Mouse (Mus musculus) urinary bladder, postnatal 4 days (tissue): ENCODE measurements around the gene Upf1.

Experiments
- DNase-seq, 2 experiments: peaks; one replicate each; pipeline ENCODE4 v3.0.0; 2021 to 2022; ENCODE audit warnings: low spot score in 2 of 2

Gene Upf1

GRCm38 (mm10) chr8:70353194-70353817 is at the start of gene Upf1:
TSS of gene Upf1 (minus strand) at chr8:70353278.
- peak; percentile 99 for DNase-seq

DNA sequence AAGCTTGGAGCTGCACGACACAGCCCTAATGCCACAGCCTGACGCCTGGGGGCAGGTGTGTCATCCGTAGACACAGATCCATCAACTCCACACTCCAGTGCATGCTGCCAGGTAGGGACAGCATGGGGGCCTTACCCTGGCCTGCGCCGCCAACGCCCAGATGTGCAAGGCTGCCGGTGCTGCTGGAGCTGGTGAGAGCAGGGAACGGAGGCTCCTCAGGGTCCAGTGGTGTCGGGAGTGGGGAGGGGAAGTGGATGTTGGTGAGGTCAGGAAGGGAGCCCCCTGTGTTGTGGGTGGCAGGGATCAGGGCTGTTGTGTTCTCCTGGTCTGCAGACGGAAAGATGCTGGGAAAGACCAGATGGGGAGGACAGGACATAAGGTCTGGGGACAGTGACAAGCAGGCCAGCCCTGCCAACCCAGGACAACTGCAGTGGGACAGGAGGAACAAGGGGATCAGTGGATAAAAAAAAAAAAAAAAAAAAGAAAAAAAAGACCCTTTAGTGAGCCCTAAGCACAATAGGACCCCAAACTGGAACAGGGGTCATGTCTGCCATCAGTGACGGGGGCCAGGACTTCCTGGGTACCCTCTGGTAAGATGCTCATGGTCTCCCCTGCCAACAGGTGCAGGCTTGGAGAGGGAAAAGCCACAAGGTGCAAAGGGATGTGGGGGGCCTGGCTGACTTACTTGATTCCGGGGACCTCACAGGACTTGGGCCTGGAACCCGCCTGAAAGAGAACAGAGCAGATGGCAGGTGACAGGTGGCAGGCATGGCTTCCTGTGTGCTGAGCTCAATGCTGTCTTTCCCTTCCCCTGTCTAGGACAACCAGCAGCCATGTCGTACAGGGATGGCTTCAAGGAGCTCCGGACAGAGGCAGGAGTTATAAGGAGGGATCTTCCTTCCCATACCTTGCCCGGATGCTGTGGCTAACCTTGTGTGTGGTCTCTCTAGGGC is 44.8 kb upstream of the Upf1 start:
- no peak for DNase-seq

DNA sequence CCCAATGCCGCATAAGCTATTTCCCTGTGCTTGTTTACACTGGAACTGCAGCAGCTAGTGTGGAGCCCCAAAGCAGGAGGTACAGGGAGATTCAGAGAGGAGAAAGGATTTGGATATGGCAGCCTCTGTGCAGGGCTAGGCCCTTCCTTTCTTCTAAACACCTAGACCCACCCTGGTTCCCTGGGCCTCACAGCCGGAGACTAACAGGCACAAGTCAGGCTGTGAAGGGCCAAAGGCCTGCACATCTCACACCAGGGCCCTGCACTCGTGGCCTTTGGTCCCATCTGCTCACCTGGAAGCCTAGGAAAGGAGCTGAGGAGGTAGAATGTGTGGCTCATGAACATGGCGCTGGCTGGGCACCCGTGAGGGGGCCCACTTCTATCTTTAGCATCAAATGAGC is 43.1 kb upstream of the Upf1 start:
- DNase-seq: no peak

DNA sequence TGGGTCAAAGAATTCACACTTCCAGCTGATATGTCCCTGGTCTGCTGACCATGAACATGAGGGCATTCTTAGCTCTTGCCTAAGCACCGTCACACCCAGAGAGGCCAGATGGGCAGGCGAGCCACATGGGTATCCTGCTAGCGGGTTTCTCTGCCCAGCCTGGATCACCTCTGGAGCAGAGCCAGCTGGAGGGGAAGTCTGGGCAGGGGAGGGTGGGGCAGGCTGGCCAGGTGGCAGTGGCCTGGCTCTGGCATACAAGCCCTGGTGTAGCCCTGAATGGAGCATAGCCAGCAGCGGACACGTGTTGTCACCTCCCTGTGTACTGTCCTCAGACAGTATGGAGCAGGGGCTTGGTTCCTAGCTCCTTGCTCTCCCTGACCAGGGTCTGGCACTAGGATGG is 42.6 kb upstream of the Upf1 start:
- no peak for DNase-seq

DNA sequence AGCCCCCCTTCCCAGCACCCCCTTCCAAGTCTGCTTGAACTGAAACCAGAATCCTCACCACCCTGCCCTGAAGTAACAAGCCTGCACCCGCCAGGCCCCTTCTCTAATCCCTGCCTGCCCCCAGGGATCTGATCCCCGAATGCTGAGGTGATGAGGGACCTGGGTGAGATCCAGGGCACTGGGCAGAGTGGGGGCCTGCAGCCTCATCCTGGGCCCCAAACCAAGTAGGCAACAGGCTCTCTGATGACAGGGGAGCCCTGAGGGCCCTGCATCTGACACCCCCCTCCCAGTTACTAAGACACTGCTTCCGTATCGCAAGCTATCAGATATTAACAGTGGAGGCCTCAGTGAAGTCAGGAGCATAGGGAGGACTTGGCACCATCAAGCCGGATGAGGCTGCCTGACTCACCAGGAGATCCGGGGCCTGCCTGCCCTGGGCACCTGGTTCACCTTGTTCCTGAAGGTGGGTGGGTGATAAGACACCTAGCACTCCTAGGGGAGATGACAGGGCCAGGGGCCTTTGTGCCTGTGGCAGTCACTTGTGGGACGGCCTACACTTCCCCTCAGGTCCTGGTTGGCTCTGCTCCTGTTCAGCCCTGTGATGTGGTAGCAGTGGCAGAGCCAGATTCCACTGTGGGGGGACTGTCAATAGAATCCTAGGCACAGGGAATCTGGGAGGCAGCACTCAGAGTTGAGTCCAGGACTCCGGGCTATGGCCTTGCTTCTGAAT is 41.4 kb upstream of the Upf1 start:
- no peak for DNase-seq

DNA sequence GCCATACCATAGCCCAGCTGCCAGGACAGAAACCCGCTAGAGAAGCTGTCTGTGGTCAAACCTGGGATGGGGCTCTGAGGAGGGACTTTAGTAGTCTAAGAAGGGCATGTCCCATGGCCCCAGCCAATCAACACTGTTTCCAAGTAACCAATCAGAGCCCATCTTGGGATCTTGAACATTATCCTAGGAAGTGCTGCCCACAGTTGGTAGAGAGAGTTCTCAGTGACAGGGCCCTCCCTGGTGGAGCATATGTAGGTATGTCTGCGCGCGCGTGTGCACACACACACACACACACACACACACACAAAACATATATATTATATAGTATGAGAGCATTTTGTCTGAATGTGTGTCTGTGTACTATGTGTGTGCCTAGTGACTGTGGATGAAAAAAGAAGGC is 40.0 kb upstream of the Upf1 start:
- DNase-seq: no peak

- DNase-seq: no peak
Observed at GRCm38 (mm10) chr8:70389678-70390077, 36.6 kb upstream of the Upf1 start.

DNA sequence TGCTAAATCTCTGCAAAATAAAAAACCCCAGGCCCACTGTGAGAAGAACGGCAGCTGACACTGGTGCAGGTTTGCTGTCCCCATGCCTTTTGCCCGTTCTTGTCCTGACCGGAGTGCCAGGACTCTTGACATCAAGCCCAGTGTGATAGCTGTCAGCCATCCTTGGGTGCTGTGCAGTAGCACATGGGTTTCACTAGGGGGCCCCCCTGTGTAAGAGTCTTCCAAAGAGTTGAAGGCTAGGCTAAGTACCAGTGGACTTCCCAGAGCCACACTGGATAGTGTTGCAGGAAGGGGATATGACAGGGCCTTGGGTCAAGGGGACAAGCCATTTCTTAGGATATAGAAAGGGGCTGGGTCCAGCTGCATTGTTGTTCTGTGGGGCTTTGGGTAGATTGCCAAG is 30.2 kb upstream of the Upf1 start:
- DNase-seq: peak in 1 of 2 experiments; percentile 53

DNA sequence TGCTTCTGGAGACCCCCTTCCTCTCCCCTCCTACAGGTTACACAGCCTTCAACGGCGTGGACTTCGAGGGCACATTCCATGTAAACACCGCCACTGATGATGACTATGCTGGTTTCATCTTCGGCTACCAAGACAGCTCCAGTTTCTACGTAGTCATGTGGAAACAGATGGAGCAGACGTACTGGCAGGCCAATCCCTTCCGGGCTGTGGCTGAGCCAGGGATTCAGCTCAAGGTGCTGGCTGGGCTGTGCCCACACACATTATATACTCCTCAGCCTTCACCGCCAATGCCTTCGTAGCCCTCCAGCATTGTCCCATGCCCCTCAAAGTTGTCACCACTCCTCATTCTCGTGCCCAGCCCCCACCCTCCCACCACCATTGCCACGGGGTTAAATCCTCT is 27.0 kb upstream of the Upf1 start:
- no peak for DNase-seq

GRCm38 (mm10) chr8:70377049-70377448 is 24.0 kb upstream of the Upf1 start:
- no peak for DNase-seq

DNA sequence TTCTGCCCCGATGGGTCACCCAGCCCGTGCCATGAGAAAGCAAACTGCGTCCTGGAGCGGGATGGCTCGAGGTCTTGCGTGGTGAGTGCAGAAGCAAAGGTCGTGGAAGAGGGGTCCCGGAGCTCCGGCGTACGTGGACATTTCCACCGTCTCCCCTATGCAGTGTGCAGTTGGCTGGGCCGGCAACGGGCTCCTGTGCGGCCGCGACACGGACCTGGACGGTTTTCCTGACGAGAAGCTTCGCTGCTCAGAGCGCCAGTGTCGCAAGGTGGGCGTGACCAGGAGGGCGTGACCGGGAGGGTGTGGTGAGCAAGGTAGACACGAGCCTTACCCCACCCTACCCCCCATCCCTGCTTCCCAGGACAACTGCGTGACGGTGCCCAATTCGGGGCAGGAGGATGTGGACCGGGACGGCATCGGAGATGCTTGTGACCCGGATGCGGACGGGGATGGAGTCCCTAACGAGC is 23.2 kb upstream of the Upf1 start:
- no peak for DNase-seq

DNA sequence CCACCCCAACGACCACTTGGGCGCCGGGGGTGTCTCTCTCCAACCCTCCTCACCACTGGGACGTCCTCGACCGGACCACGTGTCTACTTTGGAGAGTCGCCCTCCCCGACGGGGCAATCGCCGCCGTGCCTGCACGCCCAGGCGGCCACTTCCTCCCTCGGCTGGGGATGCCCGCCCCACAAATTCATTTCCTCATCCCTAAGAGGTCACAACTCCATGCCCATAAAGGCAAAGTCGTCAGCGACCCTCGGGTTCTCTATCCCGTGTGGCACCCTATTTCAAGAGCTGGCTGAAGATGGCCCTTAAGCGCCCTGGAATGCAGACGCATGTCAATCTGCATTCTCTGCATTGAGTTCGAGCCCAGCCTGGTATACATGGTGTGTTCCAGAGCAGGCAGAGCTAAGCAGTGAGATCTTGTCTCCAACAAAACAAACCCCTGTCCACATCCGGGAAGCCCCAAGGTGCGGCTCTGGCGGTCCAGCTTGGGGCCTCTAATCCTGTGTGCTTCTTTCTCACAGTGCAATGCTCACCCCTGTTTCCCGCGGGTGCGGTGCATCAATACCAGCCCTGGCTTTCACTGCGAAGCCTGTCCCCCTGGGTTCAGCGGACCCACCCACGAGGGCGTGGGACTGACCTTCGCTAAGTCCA is 22.3 kb upstream of the Upf1 start:
- peak in 1 of 2 experiments; percentile 21 for DNase-seq

DNA sequence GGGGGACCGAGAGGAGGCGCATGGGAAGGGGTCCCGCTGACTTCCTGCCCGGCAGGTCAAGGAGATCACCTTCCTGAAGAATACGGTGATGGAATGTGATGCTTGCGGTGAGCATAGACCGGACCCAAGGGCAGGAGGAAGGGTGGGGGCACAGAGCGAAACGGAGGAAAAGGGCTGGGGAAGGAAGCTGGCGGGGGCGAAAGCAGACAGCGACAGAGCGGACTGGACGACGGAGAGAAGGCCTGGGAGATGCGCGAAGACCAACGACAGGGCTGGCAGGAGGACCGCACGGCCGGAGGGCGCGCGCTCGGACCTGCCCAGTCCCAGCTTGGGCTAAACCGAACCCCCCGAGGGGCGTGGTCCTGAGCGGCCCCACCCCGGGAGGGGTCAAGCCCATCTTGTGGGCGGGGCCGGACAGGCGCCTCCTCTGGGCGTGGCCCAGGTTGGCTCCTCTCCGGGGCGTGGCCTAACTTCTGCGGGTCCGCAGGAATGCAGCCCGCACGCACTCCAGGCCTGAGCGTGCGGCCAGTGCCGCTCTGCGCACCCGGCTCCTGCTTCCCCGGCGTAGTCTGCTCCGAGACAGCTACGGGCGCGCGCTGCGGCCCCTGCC is 21.3 kb upstream of the Upf1 start:
- DNase-seq: peak; percentile 77 to 81

- DNase-seq: no peak
Observed at GRCm38 (mm10) chr8:70373397-70374317, 20.6 kb upstream of the Upf1 start, which contains the start of gene Comp. TSS of gene Comp (plus strand) at chr8:70373558.

- no peak for DNase-seq
Observed at GRCm38 (mm10) chr8:70371951-70372350, 18.9 kb upstream of the Upf1 start.

DNA sequence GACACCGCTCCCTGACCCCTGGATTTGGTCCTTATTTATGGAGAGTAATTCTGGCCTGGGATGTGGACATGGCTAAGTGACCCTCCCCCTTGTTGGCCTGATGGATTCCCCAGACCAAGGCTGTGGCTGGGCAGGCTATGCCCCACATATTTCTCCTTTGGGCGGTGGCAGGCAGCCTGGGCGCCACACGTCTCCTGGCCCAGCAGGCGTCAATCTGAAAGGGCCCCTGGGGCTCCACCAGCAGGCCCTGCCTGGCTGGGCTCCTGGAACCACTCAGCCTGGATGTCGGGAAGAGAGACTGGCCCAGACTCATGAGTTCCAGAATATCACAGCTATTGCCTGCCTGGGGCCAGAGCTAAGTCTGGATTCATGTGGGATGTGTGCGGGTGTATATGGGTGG is 17.4 kb upstream of the Upf1 start:
- DNase-seq: no peak

- no peak for DNase-seq
Observed at GRCm38 (mm10) chr8:70366588-70366987, 13.5 kb upstream of the Upf1 start.

- no peak for DNase-seq
Observed at GRCm38 (mm10) chr8:70364066-70364465, 11.0 kb upstream of the Upf1 start.

GRCm38 (mm10) chr8:70361484-70362032 is 8.5 kb upstream of the Upf1 start:
- no peak for DNase-seq

- peak in 1 of 2 experiments; percentile 23 for DNase-seq
Observed at GRCm38 (mm10) chr8:70360769-70361168, 7.7 kb upstream of the Upf1 start.
